ENCODE assay signal across 7 mouse cellular contexts in genomic region chr9:37255149-37255888, GRCm38 (mm10). TPM values are rescaled to one million over a fixed set of nuclear protein-coding genes. Genes with fewer than 3 reads are reported as not detected.
DNase-seq lines count a peak whose midpoint lies in the region; ATAC-seq and TF ChIP-seq lines count a peak whose summit lies in the region.

Gene Slc37a2 (minus strand): TSS chr9:37255738.

- no peaks in the 10 kb centered on the region for H3K9me3 ChIP-seq in intestine, postnatal 0 days (ENCODE audit: control insufficient read depth)
- H3K9me3 ChIP-seq in midbrain, embryonic 10.5 days (replicated peaks): no peaks in the 10 kb centered on the region

- no peak for TF ChIP-seq CTCF in intestine, postnatal 0 days (IDR thresholded peaks at IDR 0.05; ENCODE audit: low read depth)

- 3% methylated on average over 38 of the region's 38 CpGs for WGBS in intestine, postnatal 0 days
- 4% methylated on average over 38 of the region's 38 CpGs for WGBS in midbrain, embryonic 10.5 days

- no peaks in the 10 kb centered on the region for H3K27me3 ChIP-seq in intestine, postnatal 0 days (replicated peaks; ENCODE audit: control insufficient read depth, insufficient read depth, low read length)
- peaks cover 54% of the 10 kb centered on the region for H3K27me3 ChIP-seq in midbrain, embryonic 10.5 days (ENCODE audit: low read depth, poor library complexity, severe bottlenecking)

- peak; percentile 83 for ATAC-seq in intestine, postnatal 0 days

- H3K9ac ChIP-seq in intestine, postnatal 0 days (ENCODE audit: low read depth, low read length): peak within 1 kb of the TSS; percentile 45

- H3K4me2 ChIP-seq in intestine, postnatal 0 days (replicated peaks; ENCODE audit: low read depth): peak within 1 kb of the TSS; percentile 86

- peaks cover 3% of the 10 kb centered on the region; the same call in 1 of the 2 replicates for H3K4me1 ChIP-seq in intestine, postnatal 0 days (replicated peaks; ENCODE audit: control insufficient read depth, insufficient read depth, low read length)
- H3K4me1 ChIP-seq in midbrain, embryonic 10.5 days: peaks cover 29% of the 10 kb centered on the region

- intact Hi-C loops in left cerebral cortex, postnatal 4 days (cut with DNase I): loop anchor here (10.0 kb wide), 1 partner anchor 69 kb away; no protein-coding TSS in a partner anchor

- no peaks in the 10 kb centered on the region for H3K36me3 ChIP-seq in intestine, postnatal 0 days (ENCODE audit: control insufficient read depth, insufficient read depth)
- no peaks in the 10 kb centered on the region for H3K36me3 ChIP-seq in midbrain, embryonic 10.5 days

- H3K27ac ChIP-seq in intestine, postnatal 0 days (ENCODE audit: low read depth, low read length): peak within 1 kb of the TSS; percentile 7; the same call in 1 of the 2 replicates
- peak within 1 kb of the TSS; percentile 78 for H3K27ac ChIP-seq in midbrain, embryonic 10.5 days (replicated peaks)

- DNase-seq in adrenal gland, adult 18-20 months (ENCODE audit: low spot score in 2 of 2): peak; percentile 64 to 66
- peak; percentile 17 for DNase-seq in embryo, embryonic 11.5 days (ENCODE audit: low read depth, low spot score)
- DNase-seq in heart, adult 11 months: peak; percentile 98
- peak; percentile 60 for DNase-seq in left cerebral cortex, postnatal 4 days
- DNase-seq in midbrain, embryonic 10.5 days (ENCODE audit: low spot score): peak; percentile 72
- peak; percentile 44 for DNase-seq in spleen, adult 12 weeks (ENCODE audit: low spot score)

- peak within 1 kb of the TSS; percentile 51 for H3K4me3 ChIP-seq in intestine, postnatal 0 days (ENCODE audit: low read depth, low read length)
- peak within 1 kb of the TSS; percentile 60 for H3K4me3 ChIP-seq in midbrain, embryonic 10.5 days

RNA-seq across cellular contexts. Expression of gene Slc37a2, which starts in this region (rescaled TPM):
- 10 to 100 TPM; 22.8 to 44.7 TPM for total RNA-seq in adrenal gland, adult 18-20 months (2021)
- polyA plus RNA-seq in intestine, postnatal 0 days (2015; fragmentation: Nextera tagmentation; extraction: Ambion mirVana): 20.1 and 22.8 TPM in 2 replicates
- 1 to 10 TPM; 1.0 to 1.3 TPM for total RNA-seq in left cerebral cortex, postnatal 4 days (2021)
- polyA plus RNA-seq in midbrain, embryonic 10.5 days (2016; fragmentation: Nextera tagmentation; extraction: Ambion mirVana): 3.0 and 3.9 TPM in 2 replicates

Comparison
In these comparisons a context has a peak if more than half of its experiments do, and no peak if none do; other contexts are left out.
1. Peak in every context shown above with its lines: DNase-seq, ATAC-seq, H3K4me3 ChIP-seq and H3K27ac ChIP-seq.
2. RNA of gene Slc37a2 (total RNA-seq): 22.8 to 44.7 TPM in adrenal gland, adult 18-20 months; 1.0 to 1.3 TPM in left cerebral cortex, postnatal 4 days; every median in the first group is over 10 times any median in the second.
3. DNase-seq: peak in every context shown above with its lines; median percentile 98 in heart, adult 11 months; 72 in midbrain, embryonic 10.5 days; 65 in adrenal gland, adult 18-20 months; 60 in left cerebral cortex, postnatal 4 days; 44 in spleen, adult 12 weeks; 17 in embryo, embryonic 11.5 days.